Mouse (Mus musculus) adrenal gland, postnatal 14 days (tissue): ENCODE measurements around the gene Cd300lb. TPM values are rescaled to one million over a fixed set of nuclear protein-coding genes. Genes with fewer than 3 reads are reported as not detected.
"Not testable (repeated sequence)": the region's sequence is repeated elsewhere in the genome, so short reads cannot be mapped to it uniquely, and the experiment has no call there.

Experiments
- DNase-seq: peaks from one replicate; pipeline ENCODE4 v3.0.0; 2021; ENCODE audit warnings: mixed read lengths
- long read RNA-seq, 2 experiments: library from polyadenylated mRNA; stranded (forward); transcript quantifications; one replicate each; pipeline ENCODE4 v2.0.0; 2021
- total RNA-seq: library from RNA; stranded (reverse); gene quantifications from 2 replicates; pipeline ENCODE4 v1.2.3, GENCODE M21; 2021

Cd300lb gene
- total RNA-seq = 0.70 and 1.7 TPM in 2 replicates
- long read RNA-seq, experiment 1, partial matches to known transcripts = 0 of 2 reads
- long read RNA-seq, experiment 1, other reads (novel, unspliced or antisense) = 1 of 2 reads
- long read RNA-seq, experiment 2, partial matches to known transcripts = 0 of 1 reads
- long read RNA-seq, experiment 2, other reads (novel, unspliced or antisense) = 0 of 1 reads

DNA sequence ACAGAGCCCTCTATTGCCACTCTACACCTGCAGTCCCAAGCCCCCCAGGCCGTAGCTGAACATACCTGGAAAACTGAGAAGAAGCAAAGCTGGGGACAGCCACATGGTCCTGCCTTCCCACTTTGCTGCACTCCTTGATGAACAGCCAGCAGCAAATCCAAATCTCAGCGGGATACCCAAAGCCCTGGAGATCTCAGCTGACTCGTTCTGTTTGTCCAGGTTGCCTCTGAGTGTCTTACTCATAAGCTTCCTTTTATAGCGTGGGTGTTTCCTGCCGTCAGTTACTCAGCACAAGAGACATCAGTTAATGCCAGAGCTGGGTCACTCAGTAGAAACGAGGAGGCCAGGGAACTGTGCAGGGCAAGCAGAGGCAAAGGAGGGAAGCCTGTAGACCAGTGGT is at the start of gene Cd300lb:
Cd300lb (minus strand) TSS at position 243 of the 400 bp plus-strand sequence.
- no peak for DNase-seq

DNA sequence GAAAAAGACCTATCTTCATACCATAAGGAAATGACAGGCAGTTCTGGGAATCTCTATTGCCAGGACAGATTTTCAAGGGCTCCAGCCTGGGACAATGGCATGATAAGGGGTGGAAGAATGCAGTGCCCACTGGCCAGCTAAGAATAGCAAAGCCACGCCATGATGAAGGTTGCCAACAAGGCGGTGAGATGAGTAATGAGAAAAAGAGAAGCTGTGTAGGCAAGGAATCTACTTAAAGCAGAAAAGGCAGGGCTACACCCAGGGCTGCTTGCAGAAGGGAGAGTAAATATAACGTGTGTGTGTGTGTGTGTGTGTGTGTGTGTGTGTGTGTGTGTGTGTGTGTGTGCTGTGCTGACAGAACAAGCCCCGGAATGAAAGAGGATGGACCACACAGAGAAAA is 47.7 kb upstream of the Cd300lb start:
- DNase-seq = no peak

DNA sequence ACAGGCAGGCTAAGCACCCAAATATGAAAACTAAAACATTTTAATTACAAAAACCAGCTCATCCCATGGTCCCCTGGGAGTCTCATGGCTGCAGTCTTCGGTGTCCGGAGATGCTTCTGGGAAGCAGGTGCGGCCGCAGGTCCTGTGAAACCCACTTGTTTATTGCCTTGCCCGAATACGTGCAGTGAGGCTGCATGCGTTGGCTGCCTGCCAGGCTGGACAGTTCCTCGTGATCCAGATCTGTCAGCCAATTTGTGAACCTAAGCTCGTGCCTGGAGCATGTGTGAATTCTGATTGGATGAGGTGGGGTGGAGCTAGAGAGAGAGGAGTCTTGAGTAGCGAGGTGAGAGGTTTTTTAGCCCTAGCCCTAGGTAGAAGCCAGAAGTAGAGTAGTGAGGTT is 38.5 kb upstream of the Cd300lb start:
- no peak for DNase-seq

DNA sequence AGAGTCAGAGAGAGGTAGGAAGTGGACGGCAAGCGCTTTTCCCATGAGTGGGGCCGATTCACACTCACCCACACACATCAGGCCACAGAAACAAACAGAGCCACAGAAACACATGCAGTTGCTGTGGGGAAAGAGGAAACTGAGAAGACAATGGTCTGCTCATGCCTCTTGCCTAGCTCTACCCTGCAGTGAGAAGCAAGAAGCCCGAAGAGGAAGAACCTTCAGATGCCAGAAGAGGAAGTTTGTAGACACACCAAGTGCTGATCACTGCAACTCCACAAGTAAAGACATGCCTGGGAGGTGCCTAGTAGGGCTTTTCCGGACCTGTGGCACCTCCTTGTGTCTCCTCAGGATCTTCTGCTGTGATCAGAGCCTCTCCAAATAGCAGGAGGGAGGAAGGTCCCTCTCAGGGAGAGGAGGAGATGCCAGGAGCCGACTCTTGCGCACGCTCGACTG is 34.6 kb upstream of the Cd300lb start, which contains the start of gene Cd300c:
Cd300c (minus strand) TSS at position 406 of the 456 bp plus-strand sequence.
- DNase-seq = no peak

DNA sequence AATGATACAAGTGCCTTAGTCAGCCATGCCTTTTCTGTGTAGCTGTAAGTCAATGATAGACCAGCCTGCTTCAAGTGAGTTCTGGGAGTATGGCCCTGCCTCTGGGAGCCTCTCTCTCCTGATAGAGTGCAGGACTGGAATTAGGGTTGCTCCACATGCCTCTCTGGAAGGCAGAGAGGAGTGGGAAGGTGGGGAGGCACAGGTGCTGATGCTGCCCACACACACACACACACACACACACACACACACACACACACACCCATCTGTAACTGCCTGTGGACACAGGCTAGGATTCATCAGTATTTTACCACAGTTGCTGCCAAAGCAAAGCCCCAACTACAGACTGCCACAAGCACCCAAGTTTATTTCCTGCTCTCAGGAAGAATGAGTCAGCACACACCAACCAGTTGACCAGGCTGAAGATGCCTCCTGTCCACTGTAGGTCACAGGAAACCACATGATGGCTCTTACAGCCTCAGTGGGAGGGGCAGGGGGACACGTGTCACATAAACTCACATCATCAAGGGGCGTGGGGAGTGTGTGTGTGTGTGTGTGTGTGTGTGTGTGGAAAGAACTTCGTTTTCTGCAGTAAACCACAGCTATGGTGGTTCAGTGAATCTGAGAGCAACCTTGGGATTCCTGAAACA is 31.1 kb upstream of the Cd300lb start:
- DNase-seq = peak; percentile 31

DNA sequence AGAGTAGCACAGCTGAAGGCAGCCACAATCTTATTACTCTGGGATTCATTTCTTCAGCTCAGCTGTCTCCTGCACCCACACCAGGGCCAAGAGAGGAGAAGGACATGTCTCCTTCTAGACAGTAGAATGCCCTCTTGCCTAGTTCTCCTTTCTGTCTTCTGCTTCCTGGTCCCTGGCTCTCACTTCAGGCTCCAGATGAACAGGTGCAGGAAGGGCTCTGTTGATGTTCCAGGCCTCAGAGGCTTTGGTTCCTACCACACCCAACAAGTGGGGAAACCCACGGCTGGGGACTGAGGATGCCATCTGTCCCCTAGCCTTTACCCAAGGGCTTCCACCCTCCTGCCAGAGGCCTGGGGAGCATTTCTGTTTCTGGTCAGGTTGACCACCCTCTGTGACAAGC is 26.2 kb upstream of the Cd300lb start:
- no peak for DNase-seq

DNA sequence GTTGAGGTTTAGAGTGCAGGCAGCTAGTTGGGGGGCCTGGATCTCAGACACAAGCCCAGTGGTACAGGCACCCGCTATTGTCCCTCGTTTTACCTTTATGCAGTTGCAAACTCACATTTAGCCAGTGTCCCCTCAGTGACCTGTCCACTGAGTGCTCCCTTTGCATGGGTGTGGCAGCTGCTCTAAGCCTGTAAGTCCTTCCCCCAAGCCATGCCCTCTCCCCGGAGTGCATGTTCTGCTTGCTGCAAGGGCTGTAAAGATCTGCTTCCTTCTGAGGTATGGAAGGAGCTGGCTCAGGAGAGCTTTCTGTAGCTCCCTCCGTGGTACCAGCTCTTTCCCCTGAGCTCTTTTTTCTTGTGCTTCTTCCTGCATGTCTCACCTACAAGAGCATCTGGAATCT is 595 bp downstream of the Cd300lb start:
- DNase-seq = no peak

DNA sequence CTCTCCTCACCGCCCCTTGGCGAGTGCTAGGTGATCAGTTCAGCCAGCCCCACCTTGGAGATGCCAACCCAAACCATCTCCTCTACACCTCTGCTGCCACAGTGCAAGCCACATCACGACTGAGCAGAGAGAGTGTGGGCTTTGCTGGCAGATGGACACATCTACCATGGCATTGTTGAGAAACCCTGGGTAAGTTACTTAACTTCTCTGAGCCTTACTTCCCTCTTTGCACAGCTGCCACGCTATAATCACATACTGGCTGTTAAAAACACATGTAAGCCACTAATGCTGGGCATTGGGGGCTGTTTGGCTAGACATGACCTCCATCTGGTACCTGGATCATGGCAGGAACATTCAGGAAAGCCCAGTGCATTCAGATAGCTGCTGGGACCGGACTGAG is 3.1 kb downstream of the Cd300lb start:
- no peak for DNase-seq

DNA sequence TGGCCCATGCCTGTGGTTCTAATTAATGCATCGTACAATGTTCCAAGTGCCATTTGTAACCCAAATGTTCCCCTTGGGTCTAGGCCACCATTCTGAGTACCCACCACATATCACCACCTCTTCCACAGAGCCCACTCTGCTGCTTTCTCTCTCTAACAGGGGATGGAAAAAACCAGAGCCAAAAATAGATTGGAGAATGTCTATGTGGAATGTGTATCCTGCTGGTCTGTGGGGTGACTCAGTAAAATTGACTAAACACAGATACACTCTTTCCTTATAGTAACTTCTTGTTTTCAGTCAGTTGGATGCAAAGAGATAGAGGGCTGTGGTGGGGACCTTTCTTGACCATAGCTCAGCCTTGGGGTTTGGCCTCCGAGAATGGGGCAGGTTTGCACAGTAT is 4.6 kb downstream of the Cd300lb start:
- DNase-seq = no peak

DNA sequence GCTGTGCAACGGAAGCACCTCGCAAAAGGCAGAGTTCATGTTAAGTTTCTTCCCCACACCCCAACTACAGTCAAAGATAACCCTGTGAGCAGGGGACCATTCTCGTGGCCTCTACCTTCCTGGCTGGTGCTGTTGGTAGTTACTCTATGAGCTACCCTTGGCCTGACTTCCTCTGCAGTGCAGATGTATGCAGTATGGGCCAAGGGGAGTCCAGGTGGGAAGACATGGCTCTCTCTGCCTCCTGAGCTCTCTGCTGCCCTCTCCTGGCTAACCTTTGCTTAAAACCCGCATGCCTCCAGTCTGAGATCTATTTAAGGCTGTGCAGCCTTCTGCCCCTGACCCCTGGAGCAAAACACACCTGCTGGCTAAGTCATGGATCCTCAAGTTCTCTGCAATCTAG is 10.2 kb downstream of the Cd300lb start:
- DNase-seq = peak; percentile 46

DNA sequence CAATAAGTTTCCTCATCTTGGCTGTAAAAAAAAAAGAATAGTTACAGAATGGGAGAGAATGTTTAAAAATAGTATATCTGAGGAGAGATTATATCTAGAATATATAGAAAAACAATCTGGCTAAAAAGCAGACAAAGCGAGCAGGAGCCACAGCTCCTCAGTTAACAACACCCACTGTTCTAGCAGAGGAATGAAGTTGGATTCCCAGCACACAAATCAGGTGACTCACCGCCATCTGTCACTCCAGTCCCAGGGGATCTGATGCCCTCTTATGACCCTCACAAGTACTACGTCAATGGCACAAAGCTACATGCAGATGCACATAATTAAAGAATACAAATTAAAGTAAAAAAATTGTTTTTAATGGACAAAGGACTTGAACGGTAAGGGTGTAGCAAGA is 11.7 kb downstream of the Cd300lb start:
- DNase-seq = no peak

DNA sequence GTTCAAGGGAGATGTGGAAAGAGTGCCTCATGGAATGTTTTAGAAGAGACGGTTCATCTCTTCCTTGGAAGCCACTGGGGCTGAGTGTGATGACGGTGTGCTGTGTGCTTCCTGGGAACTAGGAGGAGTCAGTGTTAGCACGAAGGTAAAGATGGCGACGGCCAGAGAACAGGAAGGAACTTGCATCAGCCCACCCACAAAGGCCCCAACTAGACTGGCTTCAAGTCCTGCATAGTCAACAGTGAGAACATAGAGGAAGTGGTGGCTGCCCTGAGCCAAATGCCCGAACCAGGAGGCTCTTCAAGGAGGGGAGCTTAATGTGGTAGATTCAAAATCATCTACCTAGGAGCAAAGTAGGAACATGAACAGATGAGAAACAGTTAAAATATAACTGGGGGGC is 17.1 kb downstream of the Cd300lb start:
- DNase-seq = no peak

DNA sequence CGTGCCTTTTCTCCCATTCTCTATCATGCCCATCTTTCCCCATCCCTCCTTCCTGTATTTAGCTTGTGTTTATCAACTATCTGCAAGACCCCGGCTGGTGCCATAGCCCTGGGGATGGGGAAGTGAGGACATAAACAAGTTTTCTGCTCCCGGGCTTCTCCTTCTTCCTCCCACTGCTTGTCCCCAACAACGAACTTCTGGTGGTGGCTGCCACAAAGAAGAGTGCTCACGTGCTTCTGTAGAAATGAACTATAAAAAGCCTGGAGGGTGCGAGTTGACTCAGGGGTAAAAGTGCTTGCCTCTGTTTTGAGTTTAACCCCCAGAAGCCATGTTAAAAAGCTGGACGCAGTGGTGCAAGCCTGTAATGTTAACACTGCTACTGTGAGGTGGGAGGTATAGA is 19.2 kb downstream of the Cd300lb start:
- no peak for DNase-seq

DNA sequence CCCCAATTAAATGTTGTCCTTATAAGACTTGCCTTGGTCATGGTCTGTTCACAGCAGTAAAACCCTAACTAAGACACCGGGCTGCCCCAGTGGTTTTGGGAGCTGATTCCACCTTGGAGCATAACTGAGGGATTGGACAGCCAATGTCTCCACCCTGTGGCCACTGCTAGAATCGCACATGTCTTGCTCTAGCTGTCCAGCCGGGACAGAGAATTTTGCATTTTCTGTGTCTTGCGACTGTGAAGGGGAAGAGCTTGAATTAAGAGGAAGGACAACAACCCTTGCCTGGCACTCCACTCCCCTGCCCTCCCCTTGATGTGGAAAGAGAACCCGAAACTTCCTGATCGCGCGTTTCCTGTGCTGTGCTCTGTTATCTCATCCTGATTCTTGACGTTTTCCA is 21.3 kb downstream of the Cd300lb start:
- DNase-seq = peak; percentile 85

DNA sequence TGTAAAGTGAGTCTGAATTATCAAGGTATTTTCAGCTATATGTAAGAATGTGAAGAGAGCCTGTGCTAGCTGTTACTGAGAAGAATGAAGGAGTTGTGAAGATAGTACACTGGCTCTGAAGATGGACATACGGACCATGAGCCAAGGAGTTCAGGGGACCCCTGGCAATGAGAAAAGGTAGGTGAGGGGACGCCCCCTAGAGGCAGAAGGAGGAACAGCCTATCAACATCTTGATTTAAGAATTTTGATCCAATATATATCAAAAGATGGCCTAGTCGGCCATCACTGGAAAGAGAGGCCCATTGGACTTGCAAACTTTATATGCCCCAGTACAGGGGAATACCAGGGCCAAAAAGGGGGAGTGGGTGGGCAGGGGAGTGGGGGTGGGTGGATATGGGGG is 24.6 kb downstream of the Cd300lb start:
- not testable (repeated sequence) for DNase-seq

DNA sequence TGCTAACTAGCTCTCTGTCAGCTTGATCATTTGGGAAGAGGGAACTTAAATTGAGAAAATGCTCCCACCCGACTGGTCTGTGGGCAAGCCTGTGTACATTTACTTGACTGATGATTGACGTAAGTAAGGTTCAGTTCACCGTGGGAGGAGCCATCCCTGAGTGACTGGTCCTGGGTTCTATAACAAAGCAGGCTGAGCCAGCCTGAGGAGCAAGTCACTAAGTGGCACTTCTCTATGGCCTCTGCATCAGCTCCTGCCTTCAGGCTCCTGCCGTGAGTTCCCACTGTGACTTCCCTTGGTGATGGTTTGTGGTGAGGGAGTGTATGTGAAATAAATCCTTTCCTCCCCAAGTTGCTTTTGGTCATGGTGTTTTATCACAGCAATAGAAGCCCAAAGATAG is 26.1 kb downstream of the Cd300lb start:
- no peak for DNase-seq

DNA sequence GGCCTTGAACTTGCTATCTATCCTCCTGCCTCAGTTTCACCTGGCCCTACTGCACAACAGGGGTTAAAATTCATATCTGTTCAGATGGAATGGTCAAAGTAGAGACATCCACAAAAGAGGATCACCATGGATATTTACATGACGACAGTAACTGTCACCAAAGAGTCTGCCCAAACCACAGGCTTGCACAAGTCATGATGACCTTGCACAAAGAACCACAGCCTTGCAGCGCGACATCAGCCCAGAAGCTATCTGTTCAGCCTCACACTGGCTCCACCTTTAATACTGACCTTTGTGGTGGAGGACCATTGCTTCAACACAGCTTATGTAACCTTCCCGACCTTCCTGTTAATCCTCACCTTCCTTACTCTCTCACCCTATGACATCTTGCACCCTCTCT is 26.6 kb downstream of the Cd300lb start:
- peak; percentile 60 for DNase-seq

DNA sequence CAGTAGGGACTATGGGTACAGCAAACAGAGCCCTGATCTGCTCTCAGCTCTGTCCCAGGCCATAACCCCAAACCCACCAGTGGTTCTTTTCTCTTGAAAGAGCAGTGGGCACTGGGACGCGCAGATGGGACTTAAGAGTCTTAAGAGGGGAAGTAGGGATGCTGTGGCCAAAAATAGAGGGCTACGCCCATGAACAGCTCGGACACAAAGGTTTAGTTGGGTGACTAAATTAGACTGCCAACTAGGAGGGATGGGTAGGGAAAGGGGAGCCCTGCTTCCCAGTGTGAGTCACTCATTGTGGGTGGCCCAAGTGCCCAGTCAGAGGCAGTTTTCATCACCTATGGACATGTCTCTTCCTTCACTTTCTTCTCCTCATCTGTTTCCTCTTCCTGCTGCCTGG is 31.0 kb downstream of the Cd300lb start:
- DNase-seq = no peak

DNA sequence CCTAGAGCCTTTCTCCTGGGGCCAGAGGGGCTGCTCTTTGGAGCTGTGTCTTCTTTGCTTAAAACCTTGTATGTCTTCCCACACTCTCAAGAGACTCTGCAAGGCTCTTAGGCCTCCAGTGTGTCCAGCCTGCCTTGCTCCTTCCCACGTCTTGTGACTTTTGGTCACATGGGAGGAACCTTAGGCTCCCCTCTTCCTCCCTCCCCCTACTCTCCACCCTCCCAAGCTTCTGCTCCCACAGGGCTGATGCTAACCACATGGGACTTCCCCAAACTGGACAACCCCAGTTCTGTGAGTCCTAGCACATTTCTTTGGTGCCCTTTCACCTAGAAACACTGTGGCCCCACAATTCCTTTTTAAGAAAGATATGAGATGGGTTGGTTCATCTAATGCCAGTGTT is 36.2 kb downstream of the Cd300lb start:
- DNase-seq = no peak

DNA sequence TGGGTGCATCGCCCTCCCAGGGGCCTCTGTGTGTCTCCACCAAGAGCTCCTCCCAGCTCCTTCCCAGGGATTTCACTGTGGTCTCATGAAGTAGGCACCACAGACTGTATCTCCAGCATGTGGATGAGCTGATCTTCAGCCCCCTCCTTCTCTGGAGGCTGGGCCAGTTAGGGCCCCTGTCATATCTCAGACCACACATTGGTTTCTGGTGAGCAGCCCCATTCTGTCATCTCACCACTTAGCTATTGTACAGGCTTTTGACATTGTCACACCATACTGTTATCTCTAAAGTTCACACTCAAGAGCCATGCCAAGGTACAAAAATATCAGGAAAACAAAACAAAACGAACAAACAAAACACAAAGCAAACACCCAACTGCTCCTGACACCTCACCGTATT is 38.1 kb downstream of the Cd300lb start:
- no peak for DNase-seq

DNA sequence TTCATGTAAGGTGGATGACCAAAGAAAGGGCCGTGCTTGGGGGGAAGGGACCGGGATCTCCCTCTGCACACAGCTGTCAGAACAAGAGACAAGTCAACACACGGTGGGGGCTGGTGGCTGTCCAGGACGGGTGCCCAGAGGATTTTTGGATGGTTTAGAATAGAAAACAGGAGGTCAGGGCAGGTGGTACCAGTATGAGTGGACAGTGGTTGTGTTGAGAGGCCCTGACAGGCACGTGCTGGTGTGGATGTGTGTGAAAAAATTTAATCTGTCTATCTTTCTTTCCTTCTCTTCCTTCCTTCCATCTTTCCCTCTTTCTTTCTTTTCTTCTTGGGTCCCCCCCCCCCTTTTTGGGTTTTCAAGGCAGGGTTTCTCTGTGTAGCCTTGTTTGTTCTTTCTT is 43.6 kb downstream of the Cd300lb start:
- DNase-seq = no peak

DNA sequence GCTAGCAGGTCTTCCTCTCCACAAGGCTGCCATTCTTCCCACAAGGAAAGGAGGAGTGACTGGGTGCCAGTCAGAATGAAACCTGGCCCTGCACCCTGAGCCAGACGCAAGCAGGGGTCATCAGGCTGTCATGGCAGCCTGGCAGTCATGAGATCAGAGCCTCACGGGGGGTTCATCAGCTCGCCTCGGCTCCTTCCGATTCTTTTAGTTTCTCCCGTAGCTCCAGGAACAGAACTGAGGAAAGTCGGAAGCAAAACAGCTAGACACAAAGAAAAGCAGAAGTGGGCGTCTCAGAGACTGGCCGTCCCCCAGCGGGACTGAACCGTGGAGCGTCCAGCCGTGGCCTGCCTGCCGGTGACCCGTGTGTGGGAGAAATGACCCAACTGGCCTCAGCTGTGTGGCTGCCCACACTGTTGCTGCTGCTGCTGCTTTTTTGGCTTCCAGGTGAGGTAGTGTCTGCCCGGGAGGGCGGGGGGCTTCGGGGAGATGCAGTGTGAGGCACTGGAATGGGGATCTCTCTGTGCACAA is 44.1 kb downstream of the Cd300lb start, which contains the start of gene Cd300a:
Cd300a (plus strand) TSS at position 51 of the 528 bp plus-strand sequence.
- DNase-seq = no peak

DNA sequence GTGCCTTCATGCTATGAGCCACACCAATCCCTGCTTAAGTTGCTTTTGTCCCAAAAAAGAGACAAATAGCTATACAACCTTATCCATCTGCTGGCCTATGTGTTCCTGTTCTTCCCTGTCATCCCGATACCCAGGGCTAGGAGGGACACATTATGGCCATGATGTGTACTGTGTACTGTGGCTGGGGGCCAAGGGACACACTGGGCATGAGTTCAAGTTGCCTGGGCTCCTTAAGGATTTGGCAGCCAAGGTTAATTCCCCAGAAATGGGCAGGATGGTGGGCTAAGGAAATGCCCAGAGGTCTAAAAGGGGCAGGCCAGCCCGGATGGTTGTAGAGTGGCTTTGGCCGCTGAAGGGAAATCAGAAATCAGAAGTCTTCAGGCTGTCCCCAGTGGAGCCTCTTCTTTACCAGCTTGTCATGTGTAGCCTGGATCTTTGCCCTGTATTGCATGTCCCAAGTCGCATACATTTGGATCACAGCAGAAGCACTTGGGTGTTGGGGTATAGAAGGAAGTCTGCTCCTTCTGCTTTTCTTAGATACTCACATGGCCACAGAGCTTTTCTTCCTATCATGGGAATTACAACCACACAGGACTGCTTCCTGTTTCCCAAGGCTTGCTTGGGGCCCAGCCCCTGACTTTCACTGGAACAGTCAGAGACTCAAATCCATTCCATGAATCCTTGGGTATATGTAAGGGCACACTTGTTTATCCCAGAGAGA is 49.6 kb downstream of the Cd300lb start:
- peak; percentile 41 for DNase-seq
